Mouse (Mus musculus) myocyte (in vitro differentiated cells): ENCODE data around the gene Limch1.

Experiments used
- CEBPB ChIP-seq: IDR thresholded peaks from 2 replicates; pipeline ENCODE4 v1.6.1; 2011; ENCODE audit warnings: mild to moderate bottlenecking, moderate library complexity; ENCODE audit not compliant: poor library complexity, insufficient read depth, severe bottlenecking
- E2F4 ChIP-seq: IDR thresholded peaks from one replicate; pipeline ENCODE4 v1.6.1; 2011; ENCODE audit warnings: mild to moderate bottlenecking, control low read depth, moderate library complexity; ENCODE audit not compliant: insufficient read depth
- MAX ChIP-seq: IDR thresholded peaks from one replicate; pipeline ENCODE4 v1.6.1; 2011; ENCODE audit warnings: low read depth, mild to moderate bottlenecking, control low read depth
- MYOD1 ChIP-seq, 3 experiments: IDR thresholded peaks; one replicate each; pipeline ENCODE4 v1.6.1; 2011; ENCODE audit warnings: control low read depth in 2 of 3, low read depth in 2 of 3, mild to moderate bottlenecking in 2 of 3, moderate library complexity in 1 of 3; ENCODE audit not compliant: insufficient read length in 2 of 3, control insufficient read depth in 1 of 3
- POLR2A ChIP-seq: IDR thresholded peaks from one replicate; pipeline ENCODE4 v1.6.1; 2011; ENCODE audit warnings: low read depth, mild to moderate bottlenecking, control low read depth, moderate library complexity; ENCODE audit not compliant: insufficient read length
- POLR2AphosphoS2 ChIP-seq: IDR thresholded peaks from one replicate; pipeline ENCODE4 v1.6.1; 2011; ENCODE audit warnings: low read depth, control low read depth; ENCODE audit not compliant: insufficient read length
- TCF12 ChIP-seq: IDR thresholded peaks from one replicate; pipeline ENCODE4 v1.6.1; 2011; ENCODE audit warnings: mild to moderate bottlenecking, control low read depth; ENCODE audit not compliant: poor library complexity, insufficient read depth, severe bottlenecking
- USF1 ChIP-seq: IDR thresholded peaks from one replicate; pipeline ENCODE4 v1.6.1; 2011; ENCODE audit warnings: low read depth, mild to moderate bottlenecking, control low read depth, moderate library complexity

DNA sequence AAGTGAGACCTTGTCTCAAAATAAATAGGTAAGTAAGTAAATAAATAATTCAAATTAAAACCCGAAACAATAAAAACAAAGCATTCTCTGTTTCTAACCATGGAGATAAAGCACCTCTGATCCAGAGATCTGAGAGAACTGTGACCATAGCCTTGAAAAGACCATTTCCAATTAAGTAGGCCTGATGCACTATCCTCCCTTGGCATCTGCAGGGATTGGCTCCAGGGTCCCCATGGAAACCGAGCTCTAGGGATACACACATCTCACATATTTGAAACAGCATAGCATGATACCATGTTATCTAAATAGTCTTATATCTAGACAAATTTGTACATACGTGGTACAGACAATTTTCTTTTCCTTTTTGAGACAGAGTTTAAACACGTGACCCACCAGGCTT lies 43.7 kb upstream of the Limch1 start:
- TF ChIP-seq POLR2A (no peak), MYOD1 (IDR thresholded peaks at IDR 0.05; ENCODE audit: control insufficient read depth in 1 of 3, insufficient read length in 2 of 3, low read depth in 2 of 3) (no peak), USF1 (no peak), CEBPB (no peak), MAX (no peak), E2F4 (no peak), TCF12 (no peak), POLR2AphosphoS2 (no peak)
